Mouse (Mus musculus) forebrain, postnatal 0 days (tissue): ENCODE results near the gene Tnks2. TPM values are rescaled to one million over a fixed set of nuclear protein-coding genes. Genes with fewer than 3 reads are reported as not detected.

ENCODE experiments used
- ATAC-seq: fragments of 200-750 bp; cut with Nextera tagmentation; 2 replicates; pipeline ENCODE4 v1.8.0; 2017; ENCODE audit warnings: mild to moderate bottlenecking, moderate library complexity
- DNase-seq: peaks from one replicate; pipeline ENCODE4 v3.0.0-alpha.2; 2015
- H3K27ac ChIP-seq: fragments of 300-500 bp; sonication (generic); 2 replicates; pipeline ENCODE4 v1.5.1; 2014; ENCODE audit warnings: low read depth, mild to moderate bottlenecking, antibody characterized with exemption, low read length, moderate library complexity, mixed read lengths
- H3K27me3 ChIP-seq: fragments of 300-500 bp; sonication (generic); 2 replicates; pipeline ENCODE4 v1.6.1; 2014; ENCODE audit warnings: mild to moderate bottlenecking, low read length, mixed read lengths; ENCODE audit not compliant: insufficient read depth
- H3K36me3 ChIP-seq: fragments of 300-500 bp; sonication (generic); 2 replicates; pipeline ENCODE4 v1.6.1; 2014; ENCODE audit warnings: mild to moderate bottlenecking, moderate library complexity; ENCODE audit not compliant: insufficient read depth
- H3K4me1 ChIP-seq: fragments of 300-500 bp; sonication (generic); 2 replicates; pipeline ENCODE4 v1.6.1; 2014; ENCODE audit warnings: antibody characterized with exemption; ENCODE audit not compliant: insufficient read depth
- H3K4me2 ChIP-seq: fragments of 300-500 bp; sonication (generic); 2 replicates; pipeline ENCODE4 v1.6.1; 2014; ENCODE audit warnings: low read depth, mild to moderate bottlenecking, moderate library complexity
- H3K4me3 ChIP-seq: fragments of 300-500 bp; sonication (generic); 2 replicates; pipeline ENCODE4 v1.5.1; 2014; ENCODE audit warnings: low read depth, low read length, mixed read lengths
- H3K9ac ChIP-seq: fragments of 300-500 bp; sonication (generic); 2 replicates; pipeline ENCODE4 v1.6.1; 2014; ENCODE audit warnings: mild to moderate bottlenecking
- H3K9me3 ChIP-seq: fragments of 300-500 bp; sonication (generic); 2 replicates; pipeline ENCODE4 v1.6.1; 2016; ENCODE audit warnings: low read length
- CTCF ChIP-seq: sonication (generic); IDR thresholded peaks from 2 replicates; pipeline ENCODE4 v1.5.1; 2016; ENCODE audit warnings: antibody characterized with exemption, control low read depth, low read depth
- WGBS: fragments of 180-500 bp; shearing (Covaris S2); extraction: QIAGEN DNeasy Blood & Tissue Kit; methylation state at CpG from one replicate; pipeline ENCODE4 v1.1.7; 2014; 5-methylcytosine and 5-hydroxymethylcytosine counted together
- polyA plus RNA-seq: library from polyadenylated mRNA; unstranded; fragments of >200 nt; fragmentation: Nextera tagmentation; extraction: Ambion mirVana; gene quantifications from 2 replicates; pipeline ENCODE4 v1.2.1, GENCODE M21; 2015
- total RNA-seq: library from RNA; depleted of rRNA; stranded (reverse); fragments of >200 nt; gene quantifications from 2 replicates; pipeline ENCODE4 v1.2.3, GENCODE M21; 2014

Tnks2 gene
- total and polyA plus RNA-seq, 2 experiments from 2014 or later, result 24.3 to 182 TPM

- H3K9me3 ChIP-seq, result no peaks in the 10 kb centered on the region
- H3K4me3 ChIP-seq, result no peak overlapping the region
- ATAC-seq (no peak), DNase-seq (no peak)
- no peak for TF ChIP-seq CTCF
- no peak overlapping the region for H3K9ac ChIP-seq
- H3K27me3 ChIP-seq, result no peaks in the 10 kb centered on the region
- H3K4me1 ChIP-seq, result no peaks in the 10 kb centered on the region
- H3K4me2 ChIP-seq, result no peak overlapping the region
- WGBS, result 88% methylated on average over 7 of the region's 7 CpGs
- no peaks in the 10 kb centered on the region for H3K36me3 ChIP-seq
- no peak overlapping the region for H3K27ac ChIP-seq
These were observed 33.7 kb upstream of the Tnks2 start for GRCm38 (mm10) chr19:36800288-36800687.

- Histone ChIP-seq H3K4me1 (no peaks in the 10 kb centered on the region), H3K36me3 (no peaks in the 10 kb centered on the region), H3K4me2 (no peak overlapping the region), H3K9me3 (no peaks in the 10 kb centered on the region), H3K27me3 (no peaks in the 10 kb centered on the region), H3K9ac (no peak overlapping the region), H3K4me3 (no peak overlapping the region), H3K27ac (no peak overlapping the region)
- WGBS, result 49% methylated on average over 9 of the region's 9 CpGs
- TF ChIP-seq CTCF, result peak; percentile 35
- DNase-seq (no peak), ATAC-seq (peak; percentile 48; the same call in 1 of the 2 replicates)
These were observed 32.0 kb upstream of the Tnks2 start for GRCm38 (mm10) chr19:36801856-36802641.

- ATAC-seq (no peak), DNase-seq (no peak)
- Histone ChIP-seq H3K27me3 (no peaks in the 10 kb centered on the region), H3K36me3 (no peaks in the 10 kb centered on the region), H3K4me2 (no peak overlapping the region), H3K9me3 (no peaks in the 10 kb centered on the region), H3K9ac (no peak overlapping the region), H3K4me3 (no peak overlapping the region), H3K4me1 (no peaks in the 10 kb centered on the region), H3K27ac (no peak overlapping the region)
- TF ChIP-seq CTCF, result no peak
- WGBS, result 94% methylated on average over 8 of the region's 8 CpGs
These were observed 30.6 kb upstream of the Tnks2 start for GRCm38 (mm10) chr19:36803403-36803802.

GRCm38 (mm10) chr19:36806842-36807241 lies 27.2 kb upstream of the Tnks2 start:
- Histone ChIP-seq H3K4me1 (no peaks in the 10 kb centered on the region), H3K4me2 (no peak overlapping the region), H3K36me3 (no peaks in the 10 kb centered on the region), H3K4me3 (no peak overlapping the region), H3K9me3 (no peaks in the 10 kb centered on the region), H3K27me3 (no peaks in the 10 kb centered on the region), H3K27ac (no peak overlapping the region), H3K9ac (no peak overlapping the region)
- ATAC-seq (no peak), DNase-seq (no peak)
- TF ChIP-seq CTCF, result no peak
- 79% methylated on average over 2 of the region's 2 CpGs for WGBS

GRCm38 (mm10) chr19:36808426-36809105 lies 25.5 kb upstream of the Tnks2 start:
- Histone ChIP-seq H3K27me3 (no peaks in the 10 kb centered on the region), H3K27ac (no peak overlapping the region), H3K4me1 (no peaks in the 10 kb centered on the region), H3K4me2 (no peak overlapping the region), H3K4me3 (no peak overlapping the region), H3K9me3 (no peaks in the 10 kb centered on the region), H3K36me3 (no peaks in the 10 kb centered on the region), H3K9ac (no peak overlapping the region)
- ATAC-seq (no peak), DNase-seq (no peak)
- 64% methylated on average over 21 of the region's 21 CpGs for WGBS
- no peak for TF ChIP-seq CTCF

- Histone ChIP-seq H3K36me3 (no peaks in the 10 kb centered on the region), H3K4me2 (no peak overlapping the region), H3K4me1 (no peaks in the 10 kb centered on the region), H3K27ac (no peak overlapping the region), H3K27me3 (no peaks in the 10 kb centered on the region), H3K9me3 (no peaks in the 10 kb centered on the region), H3K4me3 (no peak overlapping the region), H3K9ac (no peak overlapping the region)
- 43% methylated on average over 12 of the region's 12 CpGs for WGBS
- no peak for DNase-seq
- no peak for TF ChIP-seq CTCF
- ATAC-seq, result peak; percentile 54
These were observed 24.4 kb upstream of the Tnks2 start for GRCm38 (mm10) chr19:36809476-36810168.

- no peak for TF ChIP-seq CTCF
- no peaks in the 10 kb centered on the region for H3K4me1 ChIP-seq
- H3K9ac ChIP-seq, result no peak overlapping the region
- no peak overlapping the region for H3K4me2 ChIP-seq
- WGBS, result 33% methylated on average over 8 of the region's 8 CpGs
- no peak overlapping the region for H3K4me3 ChIP-seq
- ATAC-seq (no peak), DNase-seq (no peak)
- H3K9me3 ChIP-seq, result no peaks in the 10 kb centered on the region
- H3K36me3 ChIP-seq, result no peaks in the 10 kb centered on the region
- no peak overlapping the region for H3K27ac ChIP-seq
- H3K27me3 ChIP-seq, result no peaks in the 10 kb centered on the region
These were observed 22.0 kb upstream of the Tnks2 start for GRCm38 (mm10) chr19:36812011-36812410.
